Mouse (Mus musculus) lung, adult 2 months (tissue): ENCODE results near the gene Ssbp1.

Experiments
- CTCF ChIP-seq: fragments of 200-500 bp; IDR thresholded peaks from 2 replicates; pipeline ENCODE4 v1.5.1; 2011; ENCODE audit warnings: mild to moderate bottlenecking, low read length, control low read depth; ENCODE audit not compliant: insufficient read depth
- POLR2A ChIP-seq: fragments of 200-500 bp; IDR thresholded peaks from 2 replicates; pipeline ENCODE4 v1.6.1; 2011; ENCODE audit warnings: low read depth, mild to moderate bottlenecking, control low read depth, low read length, borderline replicate concordance; ENCODE audit errors: extremely low read depth

GRCm38 (mm10) chr6:40431812-40432211, 39.3 kb upstream of the Ssbp1 start:
- TF ChIP-seq CTCF (no peak), POLR2A (no peak)
